Mouse (Mus musculus): Measurements from ENCODE around the gene Hoxc9.

GRCm38 (mm10) chr15:102967511-102968397, 8.5 kb upstream of the Hoxc9 start:
- TF ChIP-seq CTCF (IDR thresholded peaks at IDR 0.05): no peak
- no peak for TF ChIP-seq EP300 (IDR thresholded peaks at IDR 0.05)

All from lung, postnatal 0 days (tissue).